Mouse (Mus musculus): ENCODE data around the gene Krtap1-3. TPM values are rescaled to one million over a fixed set of nuclear protein-coding genes. Genes with fewer than 3 reads are reported as not detected.

Gene Krtap1-3
- not detected in 2 replicates for polyA plus RNA-seq (2015; fragmentation: Nextera tagmentation; extraction: Ambion mirVana)

DNA sequence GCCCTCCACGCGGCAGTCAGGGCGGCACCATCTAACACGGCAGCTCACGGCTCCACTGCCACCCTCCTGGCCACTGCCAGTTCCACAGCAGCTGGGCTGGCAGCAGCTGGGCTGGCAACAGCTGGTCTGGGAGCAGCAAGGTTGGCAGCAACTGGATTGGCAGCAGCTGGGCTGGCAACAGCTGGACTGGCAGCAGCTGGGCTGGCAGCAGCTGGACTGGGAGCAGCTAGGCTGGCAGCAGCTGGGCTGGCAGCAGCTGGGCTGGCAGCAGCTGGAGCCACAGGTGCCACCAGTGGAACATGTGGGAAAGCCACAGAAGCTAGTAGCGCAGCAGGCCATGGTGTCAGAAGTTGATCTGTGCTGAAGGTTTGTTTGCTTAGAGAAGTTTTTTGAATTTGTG, at the start of gene Krtap1-3:
Gene Krtap1-3 (minus strand): TSS at position 359 of the 400 bp plus-strand sequence.
- Histone ChIP-seq H3K9me3 (replicated peaks; ENCODE audit: control insufficient read depth, low read length) (no peaks in the 10 kb centered on the region), H3K27me3 (ENCODE audit: control insufficient read depth, insufficient read depth, low read depth, low read length) (no peaks in the 10 kb centered on the region)
- WGBS (ENCODE audit: insufficient replicate concordance): 72% methylated on average over 6 of the region's 6 CpGs

DNA sequence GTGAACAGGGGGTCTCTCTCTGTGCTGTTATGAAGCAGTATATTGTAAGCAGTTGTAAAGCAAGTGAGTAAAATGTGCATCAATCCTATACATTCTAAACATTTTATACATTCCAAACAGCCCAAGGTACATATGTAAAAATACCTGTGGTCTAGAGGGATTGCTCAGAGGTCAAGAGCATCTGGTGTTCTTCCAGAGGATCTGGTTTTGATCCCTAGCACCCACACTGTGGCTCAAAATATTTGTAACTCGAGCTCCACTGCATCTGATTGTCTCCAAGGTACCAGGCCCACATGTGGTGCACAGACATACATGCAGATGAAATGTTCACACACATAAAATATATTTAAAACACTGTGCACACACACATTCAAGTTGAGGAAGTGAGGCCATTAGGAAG, 49.8 kb upstream of the Krtap1-3 start:
- no peak for ATAC-seq (ENCODE audit: low read depth)
- no peak overlapping the region for H3K4me2 ChIP-seq (ENCODE audit: low read depth, low read length)
- H3K27me3 ChIP-seq (ENCODE audit: control insufficient read depth, insufficient read depth, low read depth, low read length): no peaks in the 10 kb centered on the region
- no peak overlapping the region for H3K4me3 ChIP-seq (ENCODE audit: low read depth, low read length)
- 18% methylated on average over 1 of the region's 1 CpGs for WGBS (ENCODE audit: insufficient replicate concordance)
- no peak overlapping the region for H3K27ac ChIP-seq (ENCODE audit: low read length)
- no peaks in the 10 kb centered on the region for H3K9me3 ChIP-seq (replicated peaks; ENCODE audit: control insufficient read depth, low read length)
- H3K4me1 ChIP-seq (ENCODE audit: control insufficient read depth, low read depth, low read length): no peaks in the 10 kb centered on the region
- H3K9ac ChIP-seq (ENCODE audit: low read depth, low read length): no peak overlapping the region
- H3K36me3 ChIP-seq (ENCODE audit: control insufficient read depth, insufficient read depth): no peaks in the 10 kb centered on the region

More for the DNA sequence above, at the start of gene Krtap1-3:
- ATAC-seq (ENCODE audit: low read depth): no peak
- Histone ChIP-seq H3K27ac (ENCODE audit: low read length) (no peak within 1 kb of the TSS), H3K4me1 (ENCODE audit: control insufficient read depth, low read depth, low read length) (no peaks in the 10 kb centered on the region), H3K36me3 (ENCODE audit: control insufficient read depth, insufficient read depth) (no peaks in the 10 kb centered on the region), H3K4me3 (ENCODE audit: low read depth, low read length) (no peak within 1 kb of the TSS), H3K9ac (ENCODE audit: low read depth, low read length) (no peak within 1 kb of the TSS), H3K4me2 (ENCODE audit: low read depth, low read length) (no peak within 1 kb of the TSS)

DNA sequence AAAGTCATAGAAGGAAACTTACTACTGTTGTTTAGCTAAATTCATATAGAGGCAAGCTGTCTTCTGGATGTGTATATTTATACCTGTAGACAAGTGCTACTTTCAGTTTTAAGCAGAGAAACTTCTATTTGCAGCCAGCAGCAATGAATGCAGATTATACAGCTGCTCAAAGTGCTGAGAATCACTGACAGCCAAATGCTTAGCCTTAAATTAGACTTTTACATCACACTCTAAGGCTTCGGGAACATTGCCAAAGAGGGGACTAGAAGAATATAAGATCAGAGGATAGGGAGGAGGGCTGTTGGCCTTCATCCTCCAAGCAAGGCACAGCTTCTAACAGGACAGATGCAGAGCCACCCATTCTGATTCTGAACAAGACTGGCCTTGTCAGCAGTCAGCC, 45.9 kb upstream of the Krtap1-3 start:
- Histone ChIP-seq H3K4me2 (ENCODE audit: low read depth, low read length) (no peak overlapping the region), H3K9me3 (replicated peaks; ENCODE audit: control insufficient read depth, low read length) (no peaks in the 10 kb centered on the region), H3K36me3 (ENCODE audit: control insufficient read depth, insufficient read depth) (no peaks in the 10 kb centered on the region), H3K4me1 (ENCODE audit: control insufficient read depth, low read depth, low read length) (no peaks in the 10 kb centered on the region), H3K27ac (ENCODE audit: low read length) (no peak overlapping the region), H3K9ac (ENCODE audit: low read depth, low read length) (no peak overlapping the region), H3K4me3 (ENCODE audit: low read depth, low read length) (no peak overlapping the region), H3K27me3 (ENCODE audit: control insufficient read depth, insufficient read depth, low read depth, low read length) (no peaks in the 10 kb centered on the region)
- no peak for ATAC-seq (ENCODE audit: low read depth)
- WGBS (ENCODE audit: insufficient replicate concordance): 66% methylated on average over 1 of the region's 1 CpGs

DNA sequence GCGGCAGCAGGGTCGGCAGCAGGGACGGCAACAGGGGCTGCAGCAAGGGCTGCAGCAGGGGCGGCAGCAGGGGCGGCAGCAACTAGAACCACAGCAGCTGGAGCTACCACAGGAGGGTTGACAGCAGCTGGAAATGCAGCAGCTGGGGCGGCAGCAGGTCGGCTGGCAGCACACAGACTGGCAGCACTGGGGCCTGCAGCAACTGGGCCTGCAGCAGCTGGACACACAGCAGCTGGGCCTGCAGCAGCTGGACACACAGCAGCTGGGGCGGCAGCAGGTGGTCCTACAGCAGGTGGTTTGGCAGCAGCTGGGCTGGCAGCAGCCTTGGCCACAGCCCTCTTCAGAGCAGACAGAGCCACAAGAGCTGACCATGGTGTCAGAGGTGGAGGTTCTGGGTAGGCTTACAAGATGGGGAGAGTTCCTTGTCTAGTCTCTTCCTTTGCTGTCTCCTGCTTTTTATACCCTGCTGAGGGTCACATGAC, 43.6 kb upstream of the Krtap1-3 start, which contains the start of gene Krtap4-2:
Gene Krtap4-2 (minus strand): TSS at position 432 of the 482 bp plus-strand sequence.
- ATAC-seq (ENCODE audit: low read depth): no peak
- Histone ChIP-seq H3K4me3 (ENCODE audit: low read depth, low read length) (no peak within 1 kb of the TSS), H3K36me3 (ENCODE audit: control insufficient read depth, insufficient read depth) (no peaks in the 10 kb centered on the region), H3K9ac (ENCODE audit: low read depth, low read length) (no peak within 1 kb of the TSS), H3K4me2 (ENCODE audit: low read depth, low read length) (no peak within 1 kb of the TSS), H3K9me3 (replicated peaks; ENCODE audit: control insufficient read depth, low read length) (no peaks in the 10 kb centered on the region), H3K27ac (ENCODE audit: low read length) (no peak within 1 kb of the TSS), H3K4me1 (ENCODE audit: control insufficient read depth, low read depth, low read length) (no peaks in the 10 kb centered on the region), H3K27me3 (ENCODE audit: control insufficient read depth, insufficient read depth, low read depth, low read length) (no peaks in the 10 kb centered on the region)
- WGBS (ENCODE audit: insufficient replicate concordance): 44% methylated on average over 8 of the region's 8 CpGs

DNA sequence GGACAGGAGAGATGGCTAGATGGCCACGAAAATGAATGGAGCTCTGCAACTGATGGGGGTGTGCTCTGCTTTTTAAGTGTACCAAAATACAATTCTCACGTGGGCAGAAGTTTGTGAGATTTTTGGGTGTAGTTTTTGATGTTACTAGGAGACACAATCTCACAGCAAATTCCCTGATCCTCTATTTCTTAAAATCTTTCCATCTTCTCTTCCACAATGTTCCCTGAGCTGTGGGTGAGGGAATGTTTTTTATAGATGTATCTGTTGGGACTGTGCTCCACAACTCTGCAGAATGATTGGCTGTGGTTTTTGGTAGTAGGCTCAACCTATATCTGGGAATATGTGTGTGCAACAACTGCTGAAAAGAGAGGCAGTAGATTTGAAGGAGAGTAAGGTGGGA, 42.2 kb upstream of the Krtap1-3 start:
- Histone ChIP-seq H3K4me2 (ENCODE audit: low read depth, low read length) (no peak overlapping the region), H3K4me3 (ENCODE audit: low read depth, low read length) (no peak overlapping the region), H3K4me1 (ENCODE audit: control insufficient read depth, low read depth, low read length) (no peaks in the 10 kb centered on the region), H3K27ac (ENCODE audit: low read length) (no peak overlapping the region), H3K27me3 (ENCODE audit: control insufficient read depth, insufficient read depth, low read depth, low read length) (no peaks in the 10 kb centered on the region), H3K36me3 (ENCODE audit: control insufficient read depth, insufficient read depth) (no peaks in the 10 kb centered on the region), H3K9ac (ENCODE audit: low read depth, low read length) (no peak overlapping the region), H3K9me3 (replicated peaks; ENCODE audit: control insufficient read depth, low read length) (no peaks in the 10 kb centered on the region)
- WGBS (ENCODE audit: insufficient replicate concordance): 27% methylated on average over 2 of the region's 2 CpGs
- no peak for ATAC-seq (ENCODE audit: low read depth)

DNA sequence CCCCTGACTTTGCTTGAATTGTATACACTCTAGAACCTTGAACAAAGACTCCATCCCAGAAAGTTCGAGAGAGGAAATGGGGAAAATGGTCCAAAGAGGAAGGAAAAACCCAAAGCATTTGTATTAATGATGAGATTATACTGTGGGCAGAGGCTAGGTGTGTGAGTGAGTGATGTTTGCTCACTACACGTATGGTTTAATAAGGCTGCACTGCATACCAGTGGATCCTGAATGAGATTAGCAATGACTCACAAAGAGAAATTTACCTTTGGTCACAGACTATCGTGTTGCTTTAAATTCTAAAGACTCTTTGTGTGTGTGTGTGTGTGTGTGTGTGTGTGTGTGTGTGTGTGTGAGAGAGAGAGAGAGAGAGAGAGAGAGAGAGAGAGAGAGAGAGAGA, 39.8 kb upstream of the Krtap1-3 start:
- Histone ChIP-seq H3K4me3 (ENCODE audit: low read depth, low read length) (no peak overlapping the region), H3K27ac (ENCODE audit: low read length) (no peak overlapping the region), H3K9me3 (replicated peaks; ENCODE audit: control insufficient read depth, low read length) (no peaks in the 10 kb centered on the region), H3K4me2 (ENCODE audit: low read depth, low read length) (no peak overlapping the region), H3K9ac (ENCODE audit: low read depth, low read length) (no peak overlapping the region), H3K4me1 (ENCODE audit: control insufficient read depth, low read depth, low read length) (no peaks in the 10 kb centered on the region), H3K36me3 (ENCODE audit: control insufficient read depth, insufficient read depth) (no peaks in the 10 kb centered on the region), H3K27me3 (ENCODE audit: control insufficient read depth, insufficient read depth, low read depth, low read length) (no peaks in the 10 kb centered on the region)
- 40% methylated on average over 3 of the region's 3 CpGs for WGBS (ENCODE audit: insufficient replicate concordance)
- ATAC-seq (ENCODE audit: low read depth): no peak

DNA sequence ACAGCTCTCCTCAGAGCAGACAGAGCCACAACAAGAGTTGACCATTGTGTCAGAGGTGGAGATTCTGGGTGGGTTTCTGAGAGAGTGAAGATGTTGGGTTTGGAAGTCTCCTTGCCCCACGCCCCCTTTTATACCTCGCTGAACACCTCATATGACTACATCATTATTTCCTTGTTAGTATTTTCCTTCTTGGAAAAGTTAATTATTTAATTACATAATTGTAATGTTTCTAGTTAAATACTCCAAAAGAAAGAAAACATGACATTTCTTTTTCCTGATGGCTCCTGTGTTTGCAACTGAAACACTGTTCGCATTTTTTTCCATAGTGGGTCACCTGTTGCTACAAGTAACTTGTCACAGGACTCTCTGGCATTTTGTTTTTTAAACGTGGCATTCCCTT, 37.0 kb upstream of the Krtap1-3 start, which contains the start of gene Krtap4-1:
Gene Krtap4-1 (minus strand): TSS at position 101 of the 400 bp plus-strand sequence.
- no peak within 1 kb of the TSS for H3K9ac ChIP-seq (ENCODE audit: low read depth, low read length)
- no peaks in the 10 kb centered on the region for H3K4me1 ChIP-seq (ENCODE audit: control insufficient read depth, low read depth, low read length)
- H3K4me2 ChIP-seq (ENCODE audit: low read depth, low read length): no peak within 1 kb of the TSS
- H3K9me3 ChIP-seq (replicated peaks; ENCODE audit: control insufficient read depth, low read length): no peaks in the 10 kb centered on the region
- no peaks in the 10 kb centered on the region for H3K36me3 ChIP-seq (ENCODE audit: control insufficient read depth, insufficient read depth)
- no peak within 1 kb of the TSS for H3K27ac ChIP-seq (ENCODE audit: low read length)
- 56% methylated on average over 4 of the region's 4 CpGs for whole genome bisulfite sequencing (ENCODE audit: insufficient replicate concordance)
- no peak for ATAC-seq (ENCODE audit: low read depth)
- H3K4me3 ChIP-seq (ENCODE audit: low read depth, low read length): no peak within 1 kb of the TSS
- H3K27me3 ChIP-seq (ENCODE audit: control insufficient read depth, insufficient read depth, low read depth, low read length): no peaks in the 10 kb centered on the region

DNA sequence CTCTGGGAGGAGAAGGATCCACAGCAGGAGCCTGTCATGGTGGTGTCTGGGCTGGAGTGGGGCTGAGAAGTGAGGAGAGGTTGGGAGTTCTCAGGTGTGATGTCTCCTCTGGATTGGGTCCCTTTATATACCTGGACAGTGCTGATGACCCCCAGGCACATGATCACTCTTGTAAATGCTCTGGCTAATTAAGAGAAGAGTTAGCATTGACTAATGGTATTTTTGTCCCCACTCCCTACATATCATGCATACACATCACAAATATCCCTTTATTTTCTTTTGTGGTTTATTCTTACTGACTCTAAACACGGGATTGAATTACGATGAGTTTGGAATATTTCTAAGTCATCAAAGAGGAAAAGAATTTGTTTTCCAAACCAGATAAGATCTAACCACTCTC, 29.2 kb upstream of the Krtap1-3 start, which contains the start of gene Gm11562:
Gene Gm11562 (minus strand): TSS at position 101 of the 400 bp plus-strand sequence.
- Histone ChIP-seq H3K4me2 (ENCODE audit: low read depth, low read length) (no peak within 1 kb of the TSS), H3K27me3 (ENCODE audit: control insufficient read depth, insufficient read depth, low read depth, low read length) (no peaks in the 10 kb centered on the region), H3K27ac (ENCODE audit: low read length) (no peak within 1 kb of the TSS), H3K9ac (ENCODE audit: low read depth, low read length) (no peak within 1 kb of the TSS), H3K4me1 (ENCODE audit: control insufficient read depth, low read depth, low read length) (no peaks in the 10 kb centered on the region), H3K4me3 (ENCODE audit: low read depth, low read length) (no peak within 1 kb of the TSS), H3K36me3 (ENCODE audit: control insufficient read depth, insufficient read depth) (no peaks in the 10 kb centered on the region), H3K9me3 (replicated peaks; ENCODE audit: control insufficient read depth, low read length) (no peaks in the 10 kb centered on the region)
- 55% methylated on average over 2 of the region's 2 CpGs for WGBS (ENCODE audit: insufficient replicate concordance)
- ATAC-seq (ENCODE audit: low read depth): no peak

DNA sequence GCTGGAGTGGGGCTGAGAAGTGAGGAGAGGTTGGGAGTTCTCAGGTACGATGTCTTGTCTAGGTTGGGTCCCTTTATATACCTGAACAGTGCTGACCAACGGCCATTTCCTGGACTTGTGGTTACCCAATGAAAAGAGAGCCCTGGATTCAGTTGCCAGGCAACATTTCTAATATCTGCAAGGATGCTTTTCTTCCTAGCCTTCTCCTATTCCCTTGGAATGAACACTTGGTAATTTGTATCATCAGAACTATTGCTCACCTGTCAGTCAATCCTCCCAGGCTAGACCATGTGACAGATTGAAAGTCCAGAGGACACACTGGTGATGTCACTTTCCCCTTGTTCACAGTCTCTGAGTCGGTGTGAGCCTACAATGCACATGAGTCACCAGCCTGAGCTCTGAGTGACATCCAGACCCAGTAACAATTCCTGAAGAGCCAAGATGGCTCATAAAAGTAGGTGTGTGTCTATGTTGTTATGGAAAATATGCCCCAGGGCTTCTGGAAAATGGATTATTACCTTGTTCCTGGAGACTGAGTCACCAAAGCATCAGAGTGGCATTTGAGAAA, 23.7 kb upstream of the Krtap1-3 start, which contains the start of gene Krtap2-4:
Gene Krtap2-4 (minus strand): TSS at position 51 of the 568 bp plus-strand sequence.
- Histone ChIP-seq H3K4me3 (ENCODE audit: low read depth, low read length) (no peak within 1 kb of the TSS), H3K9ac (ENCODE audit: low read depth, low read length) (no peak within 1 kb of the TSS), H3K4me2 (ENCODE audit: low read depth, low read length) (no peak within 1 kb of the TSS), H3K4me1 (ENCODE audit: control insufficient read depth, low read depth, low read length) (no peaks in the 10 kb centered on the region), H3K36me3 (ENCODE audit: control insufficient read depth, insufficient read depth) (no peaks in the 10 kb centered on the region), H3K27me3 (ENCODE audit: control insufficient read depth, insufficient read depth, low read depth, low read length) (no peaks in the 10 kb centered on the region), H3K9me3 (replicated peaks; ENCODE audit: control insufficient read depth, low read length) (no peaks in the 10 kb centered on the region), H3K27ac (ENCODE audit: low read length) (no peak within 1 kb of the TSS)
- ATAC-seq (ENCODE audit: low read depth): no peak
- WGBS (ENCODE audit: insufficient replicate concordance): 35% methylated on average over 3 of the region's 3 CpGs

All from liver, embryonic 16.5 days (tissue).